Mouse (Mus musculus): Measurements from ENCODE around the gene Fgfr2.

DNA sequence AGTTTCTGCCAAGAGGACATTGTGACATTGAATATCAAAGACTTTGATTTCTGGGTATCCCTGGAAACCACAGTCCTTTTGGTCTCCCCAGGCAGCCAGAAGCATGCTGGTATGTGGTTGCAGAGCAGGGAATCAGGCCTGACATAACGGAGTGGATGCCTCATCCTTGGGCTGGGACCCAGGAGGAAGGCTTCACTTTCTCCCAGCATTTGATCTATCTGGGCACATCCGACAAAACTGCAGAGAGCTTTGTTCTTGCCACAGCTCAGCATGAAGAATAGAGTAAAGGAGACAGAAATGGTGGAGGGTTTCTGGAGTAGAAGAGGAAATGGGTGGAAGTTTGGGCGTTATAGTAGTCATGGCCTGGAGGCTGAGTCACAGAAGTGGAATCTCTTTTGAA is 1990.0 kb downstream of the Fgfr2 start:
- TF ChIP-seq CTCF (IDR thresholded peaks at IDR 0.05; ENCODE audit: control insufficient read depth, insufficient read depth, insufficient replicate concordance, low read depth, low read length) (no peak), POLR2A (IDR thresholded peaks at IDR 0.05; ENCODE audit: control insufficient read depth, low read depth, low read length) (no peak)
